Mouse (Mus musculus): Measurements from ENCODE around the gene Pde4d. TPM values are rescaled to one million over a fixed set of nuclear protein-coding genes. Genes with fewer than 3 reads are reported as not detected.

Gene Pde4d
- total and polyA plus RNA-seq, 3 experiments, result 18.5 to 18.8 TPM; not detected in 1

GRCm38 (mm10) chr13:109639286-109639685 lies 1189.5 kb downstream of the Pde4d start:
- no peak overlapping the region for H3K4me3 ChIP-seq (ENCODE audit: control insufficient read depth in 1 of 2, insufficient read depth in 1 of 2, low read depth in 2 of 2, low read length in 2 of 2)

GRCm38 (mm10) chr13:109641562-109641961 lies 1191.8 kb downstream of the Pde4d start:
- Histone ChIP-seq H3K4me3 (ENCODE audit: control insufficient read depth in 1 of 2, insufficient read depth in 1 of 2, low read depth in 2 of 2, low read length in 2 of 2) (0 out of 4 replicates have a peak overlapping the region, but pooled peaks of 1 of the 2 experiments have one; percentile 27), H3K36me3 (ENCODE audit: control insufficient read depth in 1 of 2, insufficient read depth in 2 of 2, low read length in 2 of 2) (peaks cover 0 to 46% of the 10 kb centered on the region in 2 experiments; a peak in 2 of 4 replicates), H3K27ac (ENCODE audit: control insufficient read depth, low read depth, low read length) (peak overlapping the region; percentile 5; the same call in 1 of the 2 replicates), H3K9ac (ENCODE audit: control insufficient read depth, low read depth, low read length, poor library complexity, severe bottlenecking) (0 out of 2 replicates have a peak overlapping the region, but pooled peaks have one; percentile 1), H3K9me3 (replicated peaks; ENCODE audit: insufficient read depth, low read length) (no peaks in the 10 kb centered on the region), H3K79me2 (ENCODE audit: control insufficient read depth, insufficient read depth, low read length, poor library complexity) (no peaks in the 10 kb centered on the region), H3K27me3 (ENCODE audit: control insufficient read depth in 1 of 2, insufficient read depth in 2 of 2, low read length in 2 of 2) (no peaks in the 10 kb centered on the region), H3K4me1 (ENCODE audit: control insufficient read depth in 1 of 2, insufficient read depth in 2 of 2, low read length in 2 of 2) (peaks cover 31 to 41% of the 10 kb centered on the region in 2 experiments)
- DNase-seq (ENCODE audit: low read depth, low spot score), result peak; percentile 40
- TF ChIP-seq NELFE (IDR thresholded peaks at IDR 0.05; ENCODE audit: low read depth, low read length) (no peak), GATA1 (IDR thresholded peaks at IDR 0.05; ENCODE audit: low read depth, low read length) (0 out of 2 replicates have a peak, but pooled peaks have one; percentile 30), CHD1 (IDR thresholded peaks at IDR 0.05; ENCODE audit: low read depth, low read length) (no peak), UBTF (IDR thresholded peaks at IDR 0.05; ENCODE audit: borderline replicate concordance, insufficient read depth, low read depth, low read length) (no peak), RCOR1 (IDR thresholded peaks at IDR 0.05; ENCODE audit: low read depth, low read length) (0 out of 2 replicates have a peak, but pooled peaks have one; percentile 16), EP300 (IDR thresholded peaks at IDR 0.05; ENCODE audit: low read depth in 1 of 2, low read length in 2 of 2) (0 out of 4 replicates have a peak, but pooled peaks of 1 of the 2 experiments have one; percentile 8)

More at GRCm38 (mm10) chr13:109639286-109639685, 1189.5 kb downstream of the Pde4d start:
- H3K9me3 ChIP-seq (replicated peaks; ENCODE audit: insufficient read depth, low read length), result no peaks in the 10 kb centered on the region
- H3K27me3 ChIP-seq (ENCODE audit: control insufficient read depth in 1 of 2, insufficient read depth in 2 of 2, low read length in 2 of 2), result no peaks in the 10 kb centered on the region
- peaks cover 21 to 23% of the 10 kb centered on the region in 2 experiments for H3K4me1 ChIP-seq (ENCODE audit: control insufficient read depth in 1 of 2, insufficient read depth in 2 of 2, low read length in 2 of 2)
- no peak overlapping the region for H3K27ac ChIP-seq (ENCODE audit: control insufficient read depth, low read depth, low read length)
- H3K79me2 ChIP-seq (ENCODE audit: control insufficient read depth, insufficient read depth, low read length, poor library complexity), result no peaks in the 10 kb centered on the region
- peaks cover 0 to 25% of the 10 kb centered on the region in 2 experiments; a peak in 2 of 4 replicates for H3K36me3 ChIP-seq (ENCODE audit: control insufficient read depth in 1 of 2, insufficient read depth in 2 of 2, low read length in 2 of 2)
- TF ChIP-seq NELFE (IDR thresholded peaks at IDR 0.05; ENCODE audit: low read depth, low read length), result no peak
- TF ChIP-seq ZMIZ1 (IDR thresholded peaks at IDR 0.05; ENCODE audit: low read depth, low read length), result no peak
- no peak for TF ChIP-seq MAZ (IDR thresholded peaks at IDR 0.05; ENCODE audit: low read depth, low read length)
- no peak for TF ChIP-seq CTCF (IDR thresholded peaks at IDR 0.05 in 2 of 3, conservative IDR thresholded peaks at IDR 0.05 in 1 of 3; ENCODE audit: control insufficient read depth in 1 of 3, insufficient read depth in 1 of 3, low read depth in 2 of 3, low read length in 3 of 3, poor library complexity in 1 of 3, severe bottlenecking in 1 of 3)
- TF ChIP-seq MYB (IDR thresholded peaks at IDR 0.05; ENCODE audit: low read depth, low read length), result no peak
- TF ChIP-seq E2F4 (IDR thresholded peaks at IDR 0.05; ENCODE audit: borderline replicate concordance, low read depth, low read length), result no peak
- no peak for TF ChIP-seq KAT2A (conservative IDR thresholded peaks at IDR 0.05; ENCODE audit: low read depth, low read length)
- no peak for TF ChIP-seq NRF1 (IDR thresholded peaks at IDR 0.05; ENCODE audit: insufficient read depth, low read depth, low read length, poor library complexity, severe bottlenecking)
- TF ChIP-seq TAL1 (IDR thresholded peaks at IDR 0.05; ENCODE audit: low read length), result no peak
- TF ChIP-seq TCF12 (IDR thresholded peaks at IDR 0.05; ENCODE audit: low read depth, low read length), result no peak
- H3K9ac ChIP-seq (ENCODE audit: control insufficient read depth, low read depth, low read length, poor library complexity, severe bottlenecking), result no peak overlapping the region
- DNase-seq (ENCODE audit: low read depth, low spot score), result no peak

Measured in MEL (cell line).